Mouse (Mus musculus): ENCODE measurements at regions not wholly inside any gene's neighbourhood (a gene's known extent, or its start where the extent isn't known, plus 50 kb on each side); places are given as distances from the start of the nearest gene placed in this dataset.

DNA sequence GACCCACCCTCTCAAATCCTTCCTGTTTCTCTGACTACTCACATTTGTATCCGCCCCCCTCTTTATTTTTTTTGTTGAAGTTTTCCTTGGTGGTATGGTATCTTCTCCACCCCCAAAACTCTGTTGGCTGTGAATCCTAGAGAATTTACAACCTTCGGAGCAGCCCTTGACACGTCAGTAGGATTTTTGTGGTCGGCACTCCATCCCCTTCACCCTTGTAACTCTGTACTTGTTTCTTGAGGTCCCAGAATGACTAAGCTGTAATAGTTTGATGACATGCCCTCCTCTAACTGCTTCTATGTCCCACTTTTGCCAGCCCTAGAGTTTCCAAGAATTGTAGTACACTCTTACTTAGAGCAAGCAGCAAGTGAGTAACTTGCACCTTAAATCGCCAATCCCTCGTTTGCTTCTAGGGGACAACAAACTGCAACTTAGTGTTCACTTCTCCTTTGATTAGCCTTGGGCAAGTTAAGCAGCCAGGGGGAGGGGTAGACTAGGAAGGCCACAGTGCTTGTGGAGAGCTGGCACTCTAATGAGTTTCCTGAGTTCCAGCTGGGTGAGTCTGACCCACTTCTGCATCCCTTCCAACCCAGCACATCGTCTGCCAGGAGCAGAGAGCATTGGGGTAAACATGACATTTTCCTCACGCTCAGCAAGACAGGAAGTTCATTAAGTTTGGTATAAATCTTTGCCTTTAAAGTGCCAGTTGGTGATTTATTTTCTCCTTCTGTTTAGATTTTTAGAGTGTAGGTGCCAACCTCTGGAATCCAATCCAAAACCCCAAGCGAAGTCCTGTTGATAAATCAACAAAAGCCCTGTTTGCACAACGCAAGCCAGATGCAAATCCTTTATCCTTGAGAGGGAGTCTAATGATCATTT, 118.7 kb downstream of the Foxa2 start:
- H3K4me3 ChIP-seq (replicated peaks), result no peak overlapping the region
- no peaks in the 10 kb centered on the region for H3K27me3 ChIP-seq (replicated peaks)
- TF ChIP-seq FLI1 (IDR thresholded peaks at IDR 0.05; ENCODE audit: low read length), result no peak
- no peaks in the 10 kb centered on the region for H3K9me3 ChIP-seq
- H3K36me3 ChIP-seq (replicated peaks; ENCODE audit: low read length), result no peaks in the 10 kb centered on the region
- H3K4me1 ChIP-seq, result no peaks in the 10 kb centered on the region

DNA sequence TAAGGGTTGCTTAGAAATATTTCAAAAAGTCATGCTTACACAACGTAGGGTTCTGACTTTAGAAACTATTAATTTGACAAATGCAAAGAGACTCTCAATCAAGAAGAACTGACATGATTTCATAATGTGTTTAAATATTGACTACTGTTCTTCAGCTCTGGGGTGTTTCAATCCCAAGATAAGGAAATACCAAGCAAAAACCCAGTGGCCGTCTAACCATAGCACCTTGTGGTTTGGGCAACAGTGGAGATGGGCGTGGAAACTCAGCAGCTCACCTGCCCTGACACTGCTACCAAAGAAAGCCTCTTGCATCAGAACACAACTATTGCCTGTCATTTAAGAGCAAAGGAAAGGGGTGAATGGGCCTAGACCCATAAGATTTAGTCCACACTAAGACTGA, 119.9 kb downstream of the Foxa2 start:
- H3K4me1 ChIP-seq, result no peaks in the 10 kb centered on the region
- TF ChIP-seq GATA1 (IDR thresholded peaks at IDR 0.05; ENCODE audit: borderline replicate concordance, low read length), result no peak
- TF ChIP-seq FLI1 (IDR thresholded peaks at IDR 0.05; ENCODE audit: low read length), result no peak
- H3K4me3 ChIP-seq (replicated peaks), result no peak overlapping the region
- H3K36me3 ChIP-seq (replicated peaks; ENCODE audit: low read length), result no peaks in the 10 kb centered on the region
- H3K27me3 ChIP-seq (replicated peaks), result no peaks in the 10 kb centered on the region
- H3K9me3 ChIP-seq, result no peaks in the 10 kb centered on the region

DNA sequence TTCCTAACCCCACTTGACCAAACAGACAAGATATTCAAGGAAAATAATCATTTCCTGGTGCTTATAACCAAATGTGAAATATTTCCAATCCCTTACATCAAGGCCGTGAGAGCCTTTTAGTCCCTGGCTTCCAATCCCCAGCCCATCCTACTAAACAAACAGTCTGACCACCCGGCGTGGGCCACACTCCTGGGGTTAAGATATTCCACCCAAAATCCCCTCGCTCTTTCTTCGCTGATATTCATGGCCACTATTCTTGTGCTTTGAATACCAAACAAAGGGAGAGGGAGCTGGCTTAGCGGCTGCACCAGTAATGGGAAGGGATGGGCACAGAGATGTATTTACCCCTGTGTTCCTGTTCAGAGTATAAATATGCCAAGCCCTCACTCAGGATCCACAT, 139.4 kb downstream of the Foxa2 start:
- H3K36me3 ChIP-seq (replicated peaks; ENCODE audit: low read length), result no peaks in the 10 kb centered on the region
- no peak for TF ChIP-seq FLI1 (IDR thresholded peaks at IDR 0.05; ENCODE audit: low read length)
- no peak for TF ChIP-seq GATA1 (IDR thresholded peaks at IDR 0.05; ENCODE audit: borderline replicate concordance, low read length)
- H3K9me3 ChIP-seq, result no peaks in the 10 kb centered on the region
- H3K4me1 ChIP-seq, result no peaks in the 10 kb centered on the region
- no peaks in the 10 kb centered on the region for H3K27me3 ChIP-seq (replicated peaks)
- H3K4me3 ChIP-seq (replicated peaks), result no peak overlapping the region

GRCm38 (mm10) chr2:147905759-147906740, 140.7 kb downstream of the Foxa2 start:
- Histone ChIP-seq H3K9me3 (no peaks in the 10 kb centered on the region), H3K4me3 (replicated peaks) (no peak overlapping the region), H3K36me3 (replicated peaks; ENCODE audit: low read length) (no peaks in the 10 kb centered on the region), H3K27me3 (replicated peaks) (no peaks in the 10 kb centered on the region), H3K4me1 (no peaks in the 10 kb centered on the region)
- TF ChIP-seq GATA1 (IDR thresholded peaks at IDR 0.05; ENCODE audit: borderline replicate concordance, low read length), result no peak
- TF ChIP-seq FLI1 (IDR thresholded peaks at IDR 0.05; ENCODE audit: low read length), result no peak

- Histone ChIP-seq H3K4me1 (no peaks in the 10 kb centered on the region), H3K4me3 (replicated peaks) (no peak overlapping the region), H3K36me3 (replicated peaks; ENCODE audit: low read length) (no peaks in the 10 kb centered on the region), H3K9me3 (no peaks in the 10 kb centered on the region), H3K27me3 (replicated peaks) (no peaks in the 10 kb centered on the region)
- TF ChIP-seq GATA1 (IDR thresholded peaks at IDR 0.05; ENCODE audit: borderline replicate concordance, low read length), result no peak
- TF ChIP-seq FLI1 (IDR thresholded peaks at IDR 0.05; ENCODE audit: low read length), result no peak
These were observed 141.7 kb downstream of the Foxa2 start for GRCm38 (mm10) chr2:147905118-147905517.

GRCm38 (mm10) chr2:147899236-147899635, 147.5 kb downstream of the Foxa2 start:
- H3K27me3 ChIP-seq (replicated peaks), result no peaks in the 10 kb centered on the region
- H3K36me3 ChIP-seq (replicated peaks; ENCODE audit: low read length), result no peaks in the 10 kb centered on the region
- no peaks in the 10 kb centered on the region for H3K4me1 ChIP-seq
- H3K4me3 ChIP-seq (replicated peaks), result no peak overlapping the region
- no peaks in the 10 kb centered on the region for H3K9me3 ChIP-seq
- TF ChIP-seq GATA1 (IDR thresholded peaks at IDR 0.05; ENCODE audit: borderline replicate concordance, low read length) (no peak), FLI1 (IDR thresholded peaks at IDR 0.05; ENCODE audit: low read length) (no peak)

DNA sequence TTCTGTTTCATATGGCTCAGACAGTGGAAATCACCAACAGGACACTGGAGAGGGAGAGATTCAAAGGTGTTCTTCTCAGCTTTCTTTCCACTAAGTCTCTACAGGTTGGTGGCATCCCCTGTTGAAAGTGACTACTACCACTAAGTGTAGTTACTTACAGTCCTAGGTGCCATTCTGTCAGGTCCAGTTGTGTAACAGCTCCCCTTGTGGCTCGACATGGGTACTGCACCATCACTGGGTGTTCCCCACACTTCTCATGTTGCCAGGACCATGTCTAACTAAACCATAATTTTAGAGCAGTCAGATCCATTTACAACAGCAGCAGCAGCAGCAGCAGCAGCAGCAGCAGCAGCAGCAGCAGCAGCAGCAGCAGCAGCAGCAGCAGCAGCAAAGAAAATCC, 151.1 kb downstream of the Foxa2 start:
- Histone ChIP-seq H3K4me3 (replicated peaks) (no peak overlapping the region), H3K4me1 (no peaks in the 10 kb centered on the region), H3K9me3 (no peaks in the 10 kb centered on the region), H3K36me3 (replicated peaks; ENCODE audit: low read length) (no peaks in the 10 kb centered on the region), H3K27me3 (replicated peaks) (no peaks in the 10 kb centered on the region)
- TF ChIP-seq FLI1 (IDR thresholded peaks at IDR 0.05; ENCODE audit: low read length) (no peak), GATA1 (IDR thresholded peaks at IDR 0.05; ENCODE audit: borderline replicate concordance, low read length) (no peak)

DNA sequence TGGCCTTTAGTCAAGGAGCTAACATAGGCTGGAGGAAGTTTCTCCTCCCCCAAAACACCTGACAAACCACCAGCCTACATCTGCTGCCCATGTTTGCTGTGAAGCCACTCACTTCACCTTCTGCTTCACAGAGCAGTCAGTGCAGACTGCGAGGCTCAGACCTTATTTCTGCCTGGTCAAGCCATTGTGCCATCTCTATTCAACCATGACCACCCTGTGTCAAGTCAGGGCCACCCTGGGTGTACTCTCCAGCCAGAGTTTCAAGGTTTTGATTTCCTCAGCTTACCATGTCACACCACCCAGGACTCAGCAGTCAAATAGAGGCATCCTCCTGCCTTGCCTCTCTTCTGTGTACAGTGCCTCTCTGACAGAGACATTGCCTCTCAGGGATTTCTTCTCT, 152.6 kb downstream of the Foxa2 start:
- no peaks in the 10 kb centered on the region for H3K4me1 ChIP-seq
- TF ChIP-seq FLI1 (IDR thresholded peaks at IDR 0.05; ENCODE audit: low read length) (no peak), GATA1 (IDR thresholded peaks at IDR 0.05; ENCODE audit: borderline replicate concordance, low read length) (no peak)
- H3K36me3 ChIP-seq (replicated peaks; ENCODE audit: low read length), result no peaks in the 10 kb centered on the region
- H3K27me3 ChIP-seq (replicated peaks), result no peaks in the 10 kb centered on the region
- no peaks in the 10 kb centered on the region for H3K9me3 ChIP-seq
- no peak overlapping the region for H3K4me3 ChIP-seq (replicated peaks)

DNA sequence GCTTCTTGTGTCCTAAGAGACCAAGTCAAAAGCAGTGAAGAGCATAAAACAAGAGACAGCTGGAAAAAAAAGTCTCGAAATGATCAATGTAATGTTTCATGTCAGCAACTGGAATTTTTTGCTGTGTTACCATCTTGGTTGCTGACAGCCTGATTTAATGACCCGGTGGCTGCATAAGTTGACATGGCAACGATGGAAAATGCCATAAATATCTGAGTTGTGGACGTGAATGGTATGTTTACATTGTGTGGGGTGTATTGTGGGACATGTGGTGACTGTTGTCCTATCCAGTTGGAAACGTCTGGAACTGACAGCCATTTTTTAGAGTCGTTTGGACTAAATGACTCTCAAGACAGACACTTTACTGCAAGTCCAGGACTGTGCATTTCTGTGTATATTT, 160.6 kb downstream of the Foxa2 start:
- TF ChIP-seq FLI1 (IDR thresholded peaks at IDR 0.05; ENCODE audit: low read length) (no peak), GATA1 (IDR thresholded peaks at IDR 0.05; ENCODE audit: borderline replicate concordance, low read length) (no peak)
- Histone ChIP-seq H3K27me3 (replicated peaks) (no peaks in the 10 kb centered on the region), H3K9me3 (no peaks in the 10 kb centered on the region), H3K4me1 (no peaks in the 10 kb centered on the region), H3K4me3 (replicated peaks) (no peak overlapping the region), H3K36me3 (replicated peaks; ENCODE audit: low read length) (no peaks in the 10 kb centered on the region)

- H3K9me3 ChIP-seq, result no peaks in the 10 kb centered on the region
- TF ChIP-seq FLI1 (IDR thresholded peaks at IDR 0.05; ENCODE audit: low read length) (no peak), GATA1 (IDR thresholded peaks at IDR 0.05; ENCODE audit: borderline replicate concordance, low read length) (no peak)
- H3K4me3 ChIP-seq (replicated peaks), result no peak overlapping the region
- H3K36me3 ChIP-seq (replicated peaks; ENCODE audit: low read length), result no peaks in the 10 kb centered on the region
- H3K4me1 ChIP-seq, result no peaks in the 10 kb centered on the region
- no peaks in the 10 kb centered on the region for H3K27me3 ChIP-seq (replicated peaks)
These were observed 168.9 kb downstream of the Foxa2 start for GRCm38 (mm10) chr2:147877907-147878306.
